Mouse (Mus musculus): Measurements from ENCODE around the gene Il1f9. TPM values are rescaled to one million over a fixed set of nuclear protein-coding genes. Genes with fewer than 3 reads are reported as not detected.
"Not testable (repeated sequence)": the region's sequence is repeated elsewhere in the genome, so short reads cannot be mapped to it uniquely, and the experiment has no call there.

The Il1f9 gene
- total RNA-seq (2015; ENCODE audit: low replicate concordance), result 5.9 and 26.1 TPM in 2 replicates
- total RNA-seq (2017; ENCODE audit: low replicate concordance), result 6.1 and 7.1 TPM in 2 replicates

GRCm38 (mm10) chr2:24186176-24186575 is at the start of gene Il1f9:
TSS of gene Il1f9 (plus strand) at chr2:24186476.
- no peak for ATAC-seq (replicated peaks; ENCODE audit: low FRiP score, poor library complexity, severe bottlenecking)

- ATAC-seq (replicated peaks; ENCODE audit: low FRiP score, poor library complexity, severe bottlenecking), result no peak
Observed at GRCm38 (mm10) chr2:24152861-24153260, 33.4 kb upstream of the Il1f9 start, which contains the start of gene Il1f8. TSS of gene Il1f8 (plus strand) at chr2:24153161.

- not testable (repeated sequence) for ATAC-seq (replicated peaks; ENCODE audit: low FRiP score, poor library complexity, severe bottlenecking)
Observed at GRCm38 (mm10) chr2:24181683-24182331, 4.5 kb upstream of the Il1f9 start.

- not testable (repeated sequence) for ATAC-seq (replicated peaks; ENCODE audit: low FRiP score, poor library complexity, severe bottlenecking)
Observed at GRCm38 (mm10) chr2:24182423-24183147, 3.7 kb upstream of the Il1f9 start.

- not testable (repeated sequence) for ATAC-seq (replicated peaks; ENCODE audit: low FRiP score, poor library complexity, severe bottlenecking)
Observed at GRCm38 (mm10) chr2:24184092-24184491, 2.2 kb upstream of the Il1f9 start.

- no peak for ATAC-seq (replicated peaks; ENCODE audit: low FRiP score, poor library complexity, severe bottlenecking)
Observed at GRCm38 (mm10) chr2:24187585-24187984, 1.3 kb downstream of the Il1f9 start.

GRCm38 (mm10) chr2:24188189-24188588 is 1.9 kb downstream of the Il1f9 start:
- ATAC-seq (replicated peaks; ENCODE audit: low FRiP score, poor library complexity, severe bottlenecking), result no peak

GRCm38 (mm10) chr2:24215118-24215517 is 28.8 kb downstream of the Il1f9 start, which contains the start of gene Il1f6:
TSS of gene Il1f6 (plus strand) at chr2:24215418.
- ATAC-seq (replicated peaks; ENCODE audit: low FRiP score, poor library complexity, severe bottlenecking), result no peak

GRCm38 (mm10) chr2:24227191-24227590 is 40.9 kb downstream of the Il1f9 start:
- ATAC-seq (replicated peaks; ENCODE audit: low FRiP score, poor library complexity, severe bottlenecking), result no peak

Other genes starting within 250 kb of the Il1f9 start
- gene Hnmt, start 137.1 kb upstream of the Il1f9 start, total RNA-seq (2015; ENCODE audit: low replicate concordance), result 5.4 and 9.8 TPM in 2 replicates
- 8.6 TPM in 2 replicates for gene Hnmt, start 137.1 kb upstream of the Il1f9 start, total RNA-seq (2017; ENCODE audit: low replicate concordance)
- gene Tbpl2, start 89.9 kb upstream of the Il1f9 start, total RNA-seq (2015; ENCODE audit: low replicate concordance), result not detected in 2 replicates
- not detected in 2 replicates for gene Tbpl2, start 89.9 kb upstream of the Il1f9 start, total RNA-seq (2017; ENCODE audit: low replicate concordance)
- not detected in 2 replicates for gene Il1f8, start 33.3 kb upstream of the Il1f9 start, total RNA-seq (2015; ENCODE audit: low replicate concordance)
- gene Il1f8, start 33.3 kb upstream of the Il1f9 start, total RNA-seq (2017; ENCODE audit: low replicate concordance), result not detected in 2 replicates
- not detected in 2 replicates for gene Il1f6, start 28.9 kb downstream of the Il1f9 start, total RNA-seq (2015; ENCODE audit: low replicate concordance)
- gene Il1f6, start 28.9 kb downstream of the Il1f9 start, total RNA-seq (2017; ENCODE audit: low replicate concordance), result not detected in 2 replicates
- not detected in 2 replicates for gene Il1f5, start 90.5 kb downstream of the Il1f9 start, total RNA-seq (2015; ENCODE audit: low replicate concordance)
- 0.70 TPM in 1 of 2 replicates, not detected in the other for gene Il1f5, start 90.5 kb downstream of the Il1f9 start, total RNA-seq (2017; ENCODE audit: low replicate concordance)
- not detected in 2 replicates for gene Il1f10, start 104.7 kb downstream of the Il1f9 start, total RNA-seq (2015; ENCODE audit: low replicate concordance)
- not detected in 2 replicates for gene Il1f10, start 104.7 kb downstream of the Il1f9 start, total RNA-seq (2017; ENCODE audit: low replicate concordance)
- gene Il1rn, start 150.4 kb downstream of the Il1f9 start, total RNA-seq (2015; ENCODE audit: low replicate concordance), result 10.7 and 15.4 TPM in 2 replicates
- 3.9 and 8.9 TPM in 2 replicates for gene Il1rn, start 150.4 kb downstream of the Il1f9 start, total RNA-seq (2017; ENCODE audit: low replicate concordance)
- 5.6 and 8.4 TPM in 2 replicates for gene Psd4, start 181.1 kb downstream of the Il1f9 start, total RNA-seq (2015; ENCODE audit: low replicate concordance)
- gene Psd4, start 181.1 kb downstream of the Il1f9 start, total RNA-seq (2017; ENCODE audit: low replicate concordance), result 15.3 and 26.3 TPM in 2 replicates